Mouse (Mus musculus) ovary, adult 18-20 months (tissue): ENCODE results near the gene Fcgr3.

Source experiments
- DNase-seq: peaks from one replicate; pipeline ENCODE4 v3.0.0; 2022; ENCODE audit warnings: low spot score, mixed read lengths

Fcgr3 gene

GRCm38 (mm10) chr1:171050774-171051173 is 14.0 kb downstream of the Fcgr3 start:
- DNase-seq = no peak

GRCm38 (mm10) chr1:171049263-171049662 is 15.5 kb downstream of the Fcgr3 start:
- DNase-seq = no peak

- no peak for DNase-seq
Observed at GRCm38 (mm10) chr1:171046501-171046900, 18.2 kb downstream of the Fcgr3 start.

- DNase-seq = no peak
Observed at GRCm38 (mm10) chr1:171045079-171045465, 19.7 kb downstream of the Fcgr3 start.

GRCm38 (mm10) chr1:171044365-171045078 is 20.2 kb downstream of the Fcgr3 start:
- peak; percentile 81 for DNase-seq

- DNase-seq = no peak
Observed at GRCm38 (mm10) chr1:171043594-171044153, 21.1 kb downstream of the Fcgr3 start.

GRCm38 (mm10) chr1:171039880-171040279 is 24.9 kb downstream of the Fcgr3 start:
- no peak for DNase-seq

GRCm38 (mm10) chr1:171039135-171039534 is 25.6 kb downstream of the Fcgr3 start:
- no peak for DNase-seq

- peak; percentile 62 for DNase-seq
Observed at GRCm38 (mm10) chr1:171037861-171038721, 26.6 kb downstream of the Fcgr3 start.

GRCm38 (mm10) chr1:171036550-171037324 is 28.0 kb downstream of the Fcgr3 start:
- DNase-seq = no peak

GRCm38 (mm10) chr1:171035611-171036010 is 29.1 kb downstream of the Fcgr3 start:
- no peak for DNase-seq

- DNase-seq = no peak
Observed at GRCm38 (mm10) chr1:171034201-171034600, 30.5 kb downstream of the Fcgr3 start.

- peak; percentile 64 for DNase-seq
Observed at GRCm38 (mm10) chr1:171033756-171034155, 31.0 kb downstream of the Fcgr3 start.

- DNase-seq = no peak
Observed at GRCm38 (mm10) chr1:171033196-171033595, 31.5 kb downstream of the Fcgr3 start.

- no peak for DNase-seq
Observed at GRCm38 (mm10) chr1:171032691-171033090, 32.0 kb downstream of the Fcgr3 start.

GRCm38 (mm10) chr1:171031752-171032151 is 33.0 kb downstream of the Fcgr3 start:
- DNase-seq = no peak

- DNase-seq = no peak
Observed at GRCm38 (mm10) chr1:171019311-171019950, 45.3 kb downstream of the Fcgr3 start.

- no peak for DNase-seq
Observed at GRCm38 (mm10) chr1:171018737-171019136, 46.0 kb downstream of the Fcgr3 start, which contains the start of gene Fcgr4. TSS of gene Fcgr4 (plus strand) at chr1:171018920.

GRCm38 (mm10) chr1:171017468-171018158 is 47.1 kb downstream of the Fcgr3 start:
- DNase-seq = no peak

GRCm38 (mm10) chr1:171016676-171017356 is 47.9 kb downstream of the Fcgr3 start:
- DNase-seq = no peak
